Mouse (Mus musculus) kidney, adult 18-20 months (tissue): ENCODE measurements around the gene Pusl1.

Experiments
- DNase-seq: peaks from one replicate; pipeline ENCODE4 v3.0.0; 2021

Pusl1 gene

DNA sequence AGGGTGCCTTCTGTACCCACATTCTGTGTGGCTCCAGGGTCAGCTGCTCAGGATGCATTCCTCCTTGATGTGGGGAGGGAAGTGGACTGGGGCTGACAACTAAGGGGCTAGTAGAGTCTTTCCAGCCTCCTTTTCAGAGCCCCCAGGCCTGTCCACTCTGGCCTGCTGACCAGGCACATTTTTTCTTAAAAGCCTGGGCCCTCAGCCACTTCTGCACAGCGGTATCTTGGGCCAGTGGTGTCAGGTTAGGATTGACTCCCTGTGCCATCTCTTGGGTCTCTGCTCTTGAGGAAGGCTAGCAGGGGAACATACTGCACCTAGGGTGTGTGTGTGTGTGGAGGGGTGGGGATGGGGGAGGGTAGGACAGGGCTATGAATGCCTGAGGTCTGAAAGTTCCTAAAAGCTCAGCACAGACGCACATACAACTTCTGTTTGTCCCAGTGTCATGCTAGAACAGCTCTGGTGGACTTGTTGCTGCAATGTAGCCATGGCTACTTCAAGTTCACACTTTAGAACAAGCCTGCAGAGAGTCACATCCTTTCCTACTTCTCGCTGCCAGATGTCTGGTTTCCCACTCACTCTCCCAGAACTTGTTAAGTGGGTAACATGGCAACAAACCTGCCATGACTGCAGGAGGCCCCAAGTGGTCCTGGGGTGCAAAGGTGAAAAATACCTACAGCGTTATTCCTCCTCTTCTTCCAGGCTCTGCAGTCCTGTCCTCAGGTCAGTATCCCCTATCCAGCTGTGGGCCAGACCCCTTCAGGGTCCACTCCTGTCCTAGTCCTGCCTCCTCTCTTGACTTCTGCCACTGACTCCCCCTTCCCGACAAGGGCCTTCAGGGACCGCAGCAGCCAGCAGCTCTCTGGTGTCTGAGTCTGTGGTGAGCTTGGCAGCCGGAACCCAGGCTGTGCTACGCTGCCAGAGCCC lies 51.2 kb downstream of the Pusl1 start:
- DNase-seq = no peak

DNA sequence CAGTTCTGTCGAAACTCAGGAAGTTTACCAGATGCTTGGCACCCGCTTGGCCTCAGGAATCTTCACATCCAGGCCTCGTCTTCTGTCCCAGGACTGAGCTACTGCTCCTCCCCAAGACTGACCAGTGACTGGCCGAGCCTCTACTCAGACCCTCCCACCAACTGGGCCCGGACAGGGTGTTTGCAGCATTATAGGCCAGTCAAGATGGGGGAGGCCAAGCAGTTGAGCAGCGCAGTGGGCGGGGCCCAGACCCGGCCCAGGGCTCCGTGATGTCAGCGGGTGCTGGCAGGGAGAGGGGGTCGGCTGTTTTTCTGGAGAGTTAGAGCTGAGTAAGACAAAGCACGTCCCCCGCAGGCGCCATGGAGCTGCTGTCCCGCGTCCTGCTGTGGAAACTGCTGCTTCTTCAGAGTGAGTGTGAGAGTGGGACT lies 52.1 kb downstream of the Pusl1 start, which contains the start of gene Mxra8:
Gene Mxra8, plus strand, starts transcription at position 198 of the 428 bp plus-strand sequence.
- peak; percentile 72 for DNase-seq

DNA sequence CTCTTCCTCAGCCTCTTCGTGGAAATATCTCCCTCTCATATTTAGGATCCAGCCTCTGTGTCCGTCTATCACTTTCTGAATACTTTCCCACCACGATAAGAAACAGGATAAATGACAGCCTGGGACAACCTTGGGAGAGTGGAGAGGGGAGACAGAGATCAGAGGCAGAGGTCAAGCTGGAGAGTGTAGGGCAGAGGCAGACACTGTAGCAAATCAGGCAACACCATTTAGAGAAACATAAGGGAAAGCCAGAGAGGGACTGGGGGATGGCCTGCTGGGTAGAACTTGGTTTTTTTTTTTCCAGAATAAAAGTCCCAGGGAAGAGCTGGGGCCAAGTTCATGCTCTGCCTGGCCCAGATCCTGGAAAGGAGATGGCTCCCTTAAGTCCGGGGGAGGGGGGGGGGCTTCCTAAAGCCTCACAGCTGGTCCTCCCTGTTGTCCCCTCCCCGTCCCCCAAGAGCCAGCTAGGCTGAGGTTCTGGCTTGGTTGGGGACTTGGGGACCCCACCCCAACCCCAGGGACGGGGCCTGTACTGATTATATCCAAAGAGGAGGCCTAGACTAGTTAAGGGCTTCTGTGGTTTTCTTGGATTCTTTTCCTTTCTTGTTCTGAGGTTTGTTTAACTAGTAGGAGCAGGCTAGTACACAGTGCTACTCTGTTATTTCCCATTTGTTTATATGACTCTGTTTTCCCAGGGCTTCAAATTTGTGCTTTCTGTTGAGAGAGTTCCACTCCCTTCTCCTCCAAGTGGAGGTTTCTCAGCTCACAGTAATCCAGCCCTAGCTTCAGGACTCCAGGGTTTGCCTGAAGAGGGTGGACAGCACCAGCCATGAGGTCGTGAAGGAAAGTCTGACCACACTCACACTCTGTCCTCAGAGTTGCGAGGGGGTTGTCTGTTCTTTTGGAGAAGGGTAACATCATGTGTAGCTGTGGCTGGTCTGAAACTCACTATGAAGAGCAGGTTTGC lies 53.1 kb downstream of the Pusl1 start:
- no peak for DNase-seq
